Mouse (Mus musculus) Patski (cell line): ENCODE results near the gene Mms19. TPM values are rescaled to one million over a fixed set of nuclear protein-coding genes. Genes with fewer than 3 reads are reported as not detected.

Experiments used
- ATAC-seq: fragments of 100-300 bp; one replicate; pipeline ENCODE4 v1.8.0; 2021
- CTCF ChIA-PET: fragments of 350-600 bp; sonication (Branson Sonifier 250); formaldehyde crosslinking; loops from one replicate; lab custom pipeline; 2022; ENCODE audit warnings: inconsistent platforms; lab: Charles Lee
- POLR2A ChIA-PET: fragments of 350-600 bp; sonication (Branson Sonifier 250); formaldehyde crosslinking; loops from one replicate; lab custom pipeline; 2022; ENCODE audit warnings: antibody characterized with exemption, inconsistent platforms; lab: Charles Lee
- DNase-seq: peaks from one replicate; pipeline ENCODE4 v3.0.0-alpha.2; 2011; ENCODE audit warnings: low read depth, low spot score
- H3K27me3 ChIP-seq: fragments of 371-371 bp; one replicate; pipeline ENCODE4 v1.5.1; 2021
- CTCF ChIP-seq: fragments of 100-300 bp; IDR thresholded peaks from one replicate; pipeline ENCODE4 v1.5.1; 2021
- in situ Hi-C: fragments of 300-500 bp; cut with MboI; formaldehyde crosslinking; loops from 3 replicates; pipeline ENCODE4 v1.11.1; 2018; ENCODE audit warnings: low pct_unique_long_range_greater_than_20kb, mixed read lengths
- polyA plus RNA-seq: library from polyadenylated mRNA; unstranded; gene quantifications from one replicate; pipeline ENCODE4 v1.2.3, GENCODE M21; 2021

Gene Mms19
- polyA plus RNA-seq, 1 experiment from 2014 or later: 56.8 TPM

DNA sequence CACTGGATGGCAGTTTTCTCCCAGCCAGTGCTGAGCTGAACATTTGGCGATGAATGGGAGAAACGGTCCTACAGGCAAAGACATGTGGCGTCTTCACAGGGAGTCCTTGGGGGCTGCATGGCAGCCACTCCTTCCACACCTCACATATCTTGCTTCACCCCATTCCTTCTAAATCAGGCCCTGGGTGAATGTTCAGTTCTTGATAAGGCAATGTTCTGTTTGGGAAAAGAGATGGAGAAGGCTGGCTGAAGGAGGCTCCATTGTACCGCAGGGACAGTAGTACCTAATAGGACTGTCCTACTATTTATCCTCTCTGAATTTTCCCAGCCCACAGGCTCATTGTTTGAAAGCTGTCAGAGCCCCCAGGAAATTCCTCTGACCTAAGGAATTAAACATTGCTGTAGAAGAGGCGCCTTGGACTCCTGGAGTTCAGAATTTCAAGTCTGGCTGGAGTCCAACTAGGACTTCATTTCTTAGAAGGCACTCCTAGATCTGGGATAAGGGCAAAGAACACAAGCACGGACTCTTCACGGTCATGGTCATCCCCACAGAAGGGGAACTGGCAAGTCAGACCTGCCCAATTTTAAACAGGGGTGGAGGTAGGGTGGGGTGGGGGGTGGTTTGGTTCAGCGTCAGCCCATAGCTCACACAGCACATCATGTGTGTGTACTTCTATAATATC is 73.7 kb downstream of the Mms19 start:
- ChIA-PET POLR2A (no interaction called here), CTCF (interaction anchor here (0.9 to 1.5 kb wide), 2 partner anchors 9 to 119 kb away, joined by 4 read pairs; no protein-coding TSS in a partner anchor)
- in situ Hi-C loops: no loop called here
- no peak for TF ChIP-seq CTCF
- ATAC-seq (no peak), DNase-seq (no peak)
- no peaks in the 10 kb centered on the region for H3K27me3 ChIP-seq

DNA sequence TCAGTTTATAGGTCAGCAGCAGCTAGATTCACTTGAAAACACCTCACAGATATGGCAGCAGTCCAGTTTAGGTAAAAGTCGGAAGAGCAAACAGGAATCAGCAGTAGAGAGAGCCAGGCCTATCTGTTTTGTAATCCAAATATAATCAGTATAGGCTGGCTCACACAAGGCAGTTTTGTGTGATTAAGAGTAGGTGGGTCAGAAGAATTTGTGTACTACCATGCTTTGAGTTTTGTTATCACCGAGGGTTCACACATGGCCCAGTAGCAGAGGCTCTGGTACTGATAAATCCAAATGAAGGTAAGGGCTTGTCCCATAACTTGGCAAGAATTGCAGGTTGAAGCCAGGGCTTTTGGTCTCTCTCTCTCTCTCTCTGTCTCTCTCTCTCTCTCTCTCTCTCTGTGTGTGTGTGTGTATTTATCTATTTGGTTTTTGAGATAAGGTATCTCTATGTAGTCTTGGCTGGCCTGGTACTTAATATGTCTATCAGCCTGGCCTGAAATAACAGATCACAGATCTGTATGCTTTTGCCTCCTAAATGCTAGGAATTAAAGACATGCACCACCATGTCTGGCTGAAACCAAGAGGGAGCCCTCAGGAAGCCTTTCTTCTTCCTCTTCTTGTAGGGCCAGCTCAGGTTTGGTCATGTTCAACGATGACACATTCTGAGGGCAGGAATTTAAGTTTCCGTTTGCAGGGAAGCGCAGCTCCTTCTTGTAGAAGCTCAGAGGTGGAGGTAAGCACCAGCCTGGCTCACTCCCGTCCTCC is 74.5 kb downstream of the Mms19 start:
- ATAC-seq (no peak), DNase-seq (no peak)
- ChIA-PET CTCF (interaction anchor here (0.9 to 1.5 kb wide), 3 partner anchors 8 to 120 kb away, joined by 3 to 4 read pairs (median 4); no protein-coding TSS in a partner anchor), POLR2A (no interaction called here)
- no peak for TF ChIP-seq CTCF
- H3K27me3 ChIP-seq: no peaks in the 10 kb centered on the region
- in situ Hi-C loops: no loop called here

DNA sequence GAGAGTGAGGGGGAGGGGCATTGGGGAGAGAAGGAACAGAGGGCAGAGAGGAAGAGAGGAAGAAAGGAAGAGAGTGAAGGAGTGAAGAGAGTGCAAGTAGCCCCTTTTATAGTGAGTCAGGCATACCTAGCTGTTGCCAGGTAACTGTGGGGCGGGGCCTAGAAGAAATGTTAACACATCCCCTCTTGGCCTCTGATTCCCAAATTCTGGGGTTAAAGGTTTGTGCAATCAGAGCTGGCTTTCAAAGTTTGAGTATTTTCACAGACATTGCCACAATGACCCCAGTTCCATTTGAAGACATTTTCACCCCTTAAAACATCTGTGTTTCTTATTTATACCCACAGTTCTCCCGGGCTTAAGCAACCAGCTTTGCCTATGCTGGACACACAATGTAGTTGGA is 75.7 kb downstream of the Mms19 start:
- ChIA-PET POLR2A (no interaction called here), CTCF (interaction anchor here (1.2 kb wide), 1 partner anchor 23 kb away, joined by 3 read pairs; no protein-coding TSS in a partner anchor)
- ATAC-seq (no peak), DNase-seq (no peak)
- in situ Hi-C loops: no loop called here
- no peak for TF ChIP-seq CTCF
- H3K27me3 ChIP-seq: no peaks in the 10 kb centered on the region

DNA sequence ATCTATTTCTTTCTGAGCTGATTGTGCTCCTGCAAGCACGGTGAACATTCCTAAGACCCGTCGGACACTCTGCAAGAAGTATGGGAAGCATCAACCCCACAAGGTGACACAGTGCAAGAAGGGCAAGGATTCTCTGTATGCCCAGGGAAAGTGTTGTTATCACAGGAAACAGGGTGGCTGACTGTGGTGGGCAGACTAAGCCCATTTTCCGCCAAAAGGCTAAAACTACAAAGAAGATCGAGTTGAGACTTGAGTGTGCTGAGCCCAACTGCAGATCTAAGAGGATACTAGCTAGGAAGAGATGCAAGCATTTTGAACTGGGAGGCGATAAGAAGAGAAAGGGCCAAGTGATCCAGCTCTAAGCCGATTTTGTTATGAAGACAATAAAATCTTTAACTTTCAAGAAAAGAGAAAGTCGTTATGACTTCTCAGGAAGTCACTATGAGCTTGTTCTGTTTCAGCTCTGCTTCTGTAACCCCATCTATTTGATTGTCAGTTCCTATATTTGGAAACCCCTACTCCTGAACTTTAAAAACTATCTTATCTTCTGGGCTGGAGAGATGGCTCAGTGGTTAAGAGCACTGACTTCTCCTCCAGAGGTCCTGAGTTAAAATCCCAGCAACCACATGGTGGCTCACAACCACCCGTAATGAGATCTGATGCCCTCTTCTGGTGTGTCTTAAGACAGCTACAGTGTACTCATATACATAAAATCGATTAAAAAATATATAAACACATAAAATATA is 77.9 kb downstream of the Mms19 start:
- ChIA-PET POLR2A (no interaction called here), CTCF (interaction anchor here (1.3 to 1.6 kb wide), 2 partner anchors 10 to 149 kb away, joined by 4 read pairs; partner anchors contain the start of gene 4933411K16Rik)
- ATAC-seq: no peak
- in situ Hi-C loops: no loop called here
- H3K27me3 ChIP-seq: no peaks in the 10 kb centered on the region
- TF ChIP-seq CTCF: no peak
- DNase-seq: no peak

DNA sequence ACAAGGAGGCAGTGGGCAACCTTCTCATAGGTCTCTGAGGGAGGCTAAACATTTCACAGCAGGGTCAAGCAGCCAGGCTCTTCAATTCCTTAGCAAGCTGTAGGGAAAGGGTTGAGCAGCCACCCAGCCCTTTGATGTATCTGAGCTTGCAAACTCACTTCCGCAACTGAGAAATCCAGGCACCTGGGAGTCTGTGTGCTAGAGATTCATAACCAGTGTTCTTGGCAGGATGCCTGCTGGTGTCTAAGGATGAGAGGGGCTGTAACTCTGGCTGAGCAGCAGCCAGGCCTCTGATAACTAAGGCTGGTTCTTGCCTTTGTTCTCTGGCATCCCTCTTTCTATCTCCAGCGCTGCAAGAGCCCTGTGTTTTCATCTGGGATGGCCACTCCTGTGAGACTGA is 79.3 kb downstream of the Mms19 start:
- DNase-seq (no peak), ATAC-seq (no peak)
- TF ChIP-seq CTCF: no peak
- no peaks in the 10 kb centered on the region for H3K27me3 ChIP-seq
- CTCF ChIA-PET: interaction anchor here (1.5 kb wide), 1 partner anchor 9 kb away, joined by 3 read pairs; no protein-coding TSS in a partner anchor
- POLR2A ChIA-PET: no interaction called here
- in situ Hi-C loops: no loop called here

DNA sequence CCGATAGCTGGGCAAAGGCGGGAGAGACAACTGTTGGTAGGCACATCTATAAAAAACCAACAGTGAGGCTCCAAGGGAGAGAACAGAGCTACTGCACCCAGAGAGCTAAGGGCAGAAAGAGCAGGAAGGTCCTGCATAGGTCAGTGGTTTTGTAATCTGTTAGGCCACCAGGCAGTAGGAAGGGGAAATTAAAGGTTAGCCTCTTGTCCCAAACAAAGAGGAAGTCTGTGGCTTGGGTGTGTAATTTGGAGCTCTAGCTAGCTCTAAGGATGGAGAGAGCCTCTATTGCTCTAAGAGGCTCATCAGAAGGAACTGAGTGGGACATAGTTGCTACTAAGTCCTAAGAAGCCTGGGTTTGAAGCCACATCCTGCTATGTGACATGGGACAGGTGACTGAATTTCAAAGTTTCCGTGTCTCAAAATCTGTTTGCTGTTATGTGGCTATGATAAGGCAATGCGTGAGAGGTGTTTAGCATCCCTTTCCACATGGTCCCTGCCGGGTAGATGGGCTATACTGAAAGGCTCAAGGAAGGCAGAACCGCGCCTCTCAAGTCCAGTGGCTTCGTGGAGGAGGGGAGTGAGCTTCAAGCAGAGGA is 80.4 kb downstream of the Mms19 start:
- no peaks in the 10 kb centered on the region for H3K27me3 ChIP-seq
- ATAC-seq (no peak), DNase-seq (no peak)
- CTCF ChIA-PET: interaction anchor here (1.4 to 1.5 kb wide), 2 partner anchors 10 to 125 kb away, joined by 3 to 4 read pairs; no protein-coding TSS in a partner anchor
- POLR2A ChIA-PET: no interaction called here
- in situ Hi-C loops: no loop called here
- no peak for TF ChIP-seq CTCF

DNA sequence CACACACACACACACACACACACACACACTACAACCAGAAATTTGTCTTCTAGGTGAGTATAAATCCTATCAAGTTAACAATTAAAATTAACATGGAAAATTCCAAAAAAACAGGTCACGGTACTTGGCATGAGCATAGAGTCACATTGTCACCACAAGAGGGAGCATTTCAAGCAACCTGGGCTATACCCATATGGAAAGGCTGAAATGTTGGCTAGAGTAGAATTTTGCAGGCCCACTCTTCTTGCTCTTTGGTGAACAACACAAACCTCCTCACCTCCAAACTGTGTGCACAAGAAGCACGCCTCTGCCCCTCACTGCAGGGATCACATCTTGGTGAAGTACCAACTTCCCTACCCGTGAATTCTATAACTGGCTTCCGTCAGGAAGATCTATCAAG is 82.1 kb downstream of the Mms19 start:
- DNase-seq (no peak), ATAC-seq (no peak)
- ChIA-PET POLR2A (interaction anchor here (0.9 kb wide), 1 partner anchor 34 kb away, joined by 5 read pairs; the partner anchor contains the start of genes Exosc1 and Zdhhc16), CTCF (interaction anchor here (0.9 to 1.3 kb wide), 2 partner anchors 8 to 35 kb away, joined by 3 to 4 read pairs; no protein-coding TSS in a partner anchor)
- no peaks in the 10 kb centered on the region for H3K27me3 ChIP-seq
- peak; percentile 80 for TF ChIP-seq CTCF
- in situ Hi-C loops: no loop called here

DNA sequence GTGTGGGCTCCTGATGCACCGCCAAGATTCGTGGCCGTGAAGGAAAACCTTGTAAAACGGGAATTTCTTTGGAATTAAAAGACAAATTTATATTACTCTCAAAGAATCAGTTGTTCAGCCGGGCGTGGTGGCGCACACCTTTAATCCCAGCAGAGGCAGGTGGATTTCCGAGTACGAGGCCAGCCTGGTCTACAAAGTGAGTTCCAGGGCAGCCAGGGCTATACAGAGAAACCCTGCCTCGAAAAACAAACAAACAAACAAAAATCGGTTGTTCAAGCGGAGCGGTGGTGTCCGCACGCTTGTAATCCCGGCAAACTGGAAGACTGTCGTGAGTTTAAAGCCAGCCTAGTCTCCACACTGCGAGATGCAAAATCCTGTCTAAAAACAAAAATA is 84.6 kb downstream of the Mms19 start:
- ChIA-PET POLR2A (no interaction called here), CTCF (no interaction called here)
- DNase-seq: no peak
- no peak for ATAC-seq
- in situ Hi-C loops: no loop called here
- H3K27me3 ChIP-seq: no peaks in the 10 kb centered on the region
- no peak for TF ChIP-seq CTCF

DNA sequence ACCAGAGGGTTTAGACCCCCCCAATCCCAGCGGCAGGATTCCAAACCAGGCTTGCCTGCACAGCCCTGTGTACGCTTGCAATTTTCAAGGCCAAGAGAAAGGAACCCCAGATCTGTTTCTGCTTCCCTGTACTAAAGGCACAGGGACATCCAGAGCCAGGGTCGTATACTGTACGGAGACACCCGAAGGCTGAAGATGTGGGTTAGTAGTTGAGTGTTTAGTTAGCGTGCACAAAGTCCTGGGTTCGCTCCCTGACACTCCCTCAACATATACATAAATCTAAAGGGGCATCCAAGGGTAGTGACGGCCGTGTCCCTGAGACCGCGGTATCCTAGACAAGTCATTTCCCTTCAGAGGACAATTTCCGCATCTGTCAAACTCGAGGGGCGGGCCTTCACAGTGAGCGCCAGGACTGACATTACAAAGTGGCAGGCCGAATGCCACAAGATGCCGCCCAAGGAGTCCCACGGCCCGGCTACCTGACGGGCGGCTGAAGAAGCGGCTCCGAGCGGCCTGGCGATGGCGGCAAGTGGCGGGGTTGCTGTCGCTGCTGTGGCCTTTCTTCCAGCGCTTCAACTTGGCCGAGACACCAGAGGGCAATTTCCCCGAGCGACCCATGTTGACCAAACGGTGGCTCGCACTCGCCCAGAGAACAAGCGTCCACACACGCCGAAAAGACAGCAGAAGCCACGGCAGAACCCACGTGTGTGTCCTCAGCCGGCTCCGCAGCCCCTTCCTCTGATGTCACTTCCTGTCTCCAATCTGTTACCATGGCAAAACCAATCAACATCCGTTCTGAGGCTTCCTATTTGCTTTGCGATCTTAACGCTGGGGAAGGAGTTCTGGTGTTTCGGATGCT is 85.3 kb downstream of the Mms19 start, which contains the start of gene Rrp12:
TSS of gene Rrp12 (minus strand) at position 714 of the 859 bp plus-strand sequence.
- no peak for TF ChIP-seq CTCF
- no peaks in the 10 kb centered on the region for H3K27me3 ChIP-seq
- POLR2A ChIA-PET: no interaction called here
- DNase-seq: peak; percentile 54
- in situ Hi-C loops: no loop called here
- peak; percentile 73 for ATAC-seq
- CTCF ChIA-PET: interaction anchor here (0.9 kb wide), 1 partner anchor 85 kb away, joined by 3 read pairs; the partner anchor contains the start of gene Mms19
